Mouse (Mus musculus): ENCODE measurements at regions not wholly inside any gene's neighbourhood (a gene's known extent, or its start where the extent isn't known, plus 50 kb on each side); places are given as distances from the start of the nearest gene placed in this dataset.

GRCm38 (mm10) chr14:100444848-100445247 lies 160.4 kb upstream of the Klf12 start:
- H3K9me3 ChIP-seq (ENCODE audit: control insufficient read depth, low read length): peaks cover 3% of the 10 kb centered on the region
- H3K36me3 ChIP-seq (ENCODE audit: control insufficient read depth): no peaks in the 10 kb centered on the region
- no peaks in the 10 kb centered on the region for H3K4me1 ChIP-seq (ENCODE audit: control insufficient read depth)
- no peak overlapping the region for H3K4me3 ChIP-seq (replicated peaks)
- TF ChIP-seq TAL1 (IDR thresholded peaks at IDR 0.05; ENCODE audit: low read length) (no peak), GATA1 (IDR thresholded peaks at IDR 0.05; ENCODE audit: low read length) (no peak)
- no peaks in the 10 kb centered on the region for H3K27me3 ChIP-seq (ENCODE audit: control insufficient read depth)

DNA sequence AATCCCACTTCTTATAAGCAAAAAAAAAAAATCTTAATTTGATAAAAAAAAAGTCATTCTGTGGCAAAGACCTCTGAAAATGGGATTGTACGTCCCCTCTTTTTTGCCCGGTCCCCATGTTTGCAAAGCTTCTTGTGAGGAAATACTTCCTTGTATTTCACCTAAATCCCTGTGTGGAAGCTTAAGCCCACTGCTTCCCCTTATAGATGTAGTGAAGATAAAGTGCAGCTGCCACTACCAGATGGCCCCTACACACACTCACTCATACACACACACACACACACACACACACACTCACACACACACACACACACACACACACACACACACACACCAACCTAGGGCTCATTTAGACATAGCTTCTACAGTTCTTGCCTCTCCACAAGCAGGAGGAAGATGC lies 159.6 kb upstream of the Klf12 start:
- H3K9me3 ChIP-seq (ENCODE audit: control insufficient read depth, low read length): peaks cover 3% of the 10 kb centered on the region
- H3K4me1 ChIP-seq (ENCODE audit: control insufficient read depth): no peaks in the 10 kb centered on the region
- no peak overlapping the region for H3K4me3 ChIP-seq (replicated peaks)
- H3K36me3 ChIP-seq (ENCODE audit: control insufficient read depth): no peaks in the 10 kb centered on the region
- TF ChIP-seq TAL1 (IDR thresholded peaks at IDR 0.05; ENCODE audit: low read length) (no peak), GATA1 (IDR thresholded peaks at IDR 0.05; ENCODE audit: low read length) (no peak)
- no peaks in the 10 kb centered on the region for H3K27me3 ChIP-seq (ENCODE audit: control insufficient read depth)

DNA sequence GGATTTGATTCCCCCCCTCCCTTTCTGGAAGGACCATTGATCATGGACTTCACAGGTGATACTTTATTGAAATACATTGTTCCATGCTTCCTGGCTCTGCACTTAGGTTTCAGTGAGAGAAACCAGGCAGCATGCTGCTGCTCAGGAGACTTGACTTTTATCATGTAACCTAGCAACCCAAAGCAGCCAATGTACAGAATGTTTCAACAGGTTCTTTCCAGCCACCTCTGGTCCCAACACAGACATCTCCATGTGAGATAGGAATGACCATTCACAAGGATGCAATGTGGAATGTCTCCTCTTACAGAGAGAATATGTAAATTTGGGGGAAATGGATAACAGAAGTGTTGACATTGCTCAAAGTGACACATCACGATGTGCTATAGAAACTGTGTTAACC lies 153.1 kb upstream of the Klf12 start:
- Histone ChIP-seq H3K4me3 (replicated peaks) (no peak overlapping the region), H3K9me3 (ENCODE audit: control insufficient read depth, low read length) (peaks cover 3% of the 10 kb centered on the region)
- TF ChIP-seq GATA1 (IDR thresholded peaks at IDR 0.05; ENCODE audit: low read length): no peak
- no peak for TF ChIP-seq TAL1 (IDR thresholded peaks at IDR 0.05; ENCODE audit: low read length)

GRCm38 (mm10) chr14:100429662-100430061 lies 145.2 kb upstream of the Klf12 start:
- Histone ChIP-seq H3K4me3 (replicated peaks) (no peak overlapping the region), H3K9me3 (ENCODE audit: control insufficient read depth, low read length) (peaks cover 9% of the 10 kb centered on the region), H3K36me3 (ENCODE audit: control insufficient read depth) (no peaks in the 10 kb centered on the region), H3K27me3 (ENCODE audit: control insufficient read depth) (no peaks in the 10 kb centered on the region), H3K4me1 (ENCODE audit: control insufficient read depth) (no peaks in the 10 kb centered on the region)
- TF ChIP-seq GATA1 (IDR thresholded peaks at IDR 0.05; ENCODE audit: low read length): no peak
- no peak for TF ChIP-seq TAL1 (IDR thresholded peaks at IDR 0.05; ENCODE audit: low read length)

More for the DNA sequence above, 153.1 kb upstream of the Klf12 start:
- no peaks in the 10 kb centered on the region for H3K4me1 ChIP-seq (ENCODE audit: control insufficient read depth)
- H3K36me3 ChIP-seq (ENCODE audit: control insufficient read depth): no peaks in the 10 kb centered on the region
- no peaks in the 10 kb centered on the region for H3K27me3 ChIP-seq (ENCODE audit: control insufficient read depth)

GRCm38 (mm10) chr14:100426399-100426798 lies 141.9 kb upstream of the Klf12 start:
- Histone ChIP-seq H3K9me3 (ENCODE audit: control insufficient read depth, low read length) (peaks cover 9% of the 10 kb centered on the region), H3K4me1 (ENCODE audit: control insufficient read depth) (no peaks in the 10 kb centered on the region), H3K4me3 (replicated peaks) (no peak overlapping the region), H3K36me3 (ENCODE audit: control insufficient read depth) (no peaks in the 10 kb centered on the region), H3K27me3 (ENCODE audit: control insufficient read depth) (no peaks in the 10 kb centered on the region)
- no peak for TF ChIP-seq TAL1 (IDR thresholded peaks at IDR 0.05; ENCODE audit: low read length)
- no peak for TF ChIP-seq GATA1 (IDR thresholded peaks at IDR 0.05; ENCODE audit: low read length)

DNA sequence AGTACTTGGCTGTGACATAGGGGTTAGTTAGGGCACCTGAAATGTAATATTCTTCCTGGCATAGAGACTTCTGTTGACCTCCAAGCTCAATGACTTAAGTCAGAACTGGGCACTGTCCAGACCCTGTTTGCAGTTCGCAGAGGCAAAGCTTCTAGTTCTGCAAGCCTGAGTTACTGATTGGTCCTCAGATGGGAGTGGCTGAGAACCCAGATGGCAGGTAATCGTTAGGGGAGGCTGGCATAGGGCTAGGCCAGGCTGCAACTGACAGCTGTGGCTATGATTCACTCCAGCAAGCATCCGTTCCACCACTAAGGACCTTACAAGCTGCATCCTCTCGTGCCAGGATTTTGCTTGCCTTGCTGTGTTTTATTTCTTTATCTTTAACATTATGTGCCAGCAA lies 139.3 kb upstream of the Klf12 start:
- no peaks in the 10 kb centered on the region for H3K27me3 ChIP-seq (ENCODE audit: control insufficient read depth)
- peaks cover 2% of the 10 kb centered on the region; the same call in 1 of the 2 replicates for H3K9me3 ChIP-seq (ENCODE audit: control insufficient read depth, low read length)
- no peaks in the 10 kb centered on the region for H3K36me3 ChIP-seq (ENCODE audit: control insufficient read depth)
- no peaks in the 10 kb centered on the region for H3K4me1 ChIP-seq (ENCODE audit: control insufficient read depth)
- TF ChIP-seq TAL1 (IDR thresholded peaks at IDR 0.05; ENCODE audit: low read length) (no peak), GATA1 (IDR thresholded peaks at IDR 0.05; ENCODE audit: low read length) (no peak)
- H3K4me3 ChIP-seq (replicated peaks): no peak overlapping the region

DNA sequence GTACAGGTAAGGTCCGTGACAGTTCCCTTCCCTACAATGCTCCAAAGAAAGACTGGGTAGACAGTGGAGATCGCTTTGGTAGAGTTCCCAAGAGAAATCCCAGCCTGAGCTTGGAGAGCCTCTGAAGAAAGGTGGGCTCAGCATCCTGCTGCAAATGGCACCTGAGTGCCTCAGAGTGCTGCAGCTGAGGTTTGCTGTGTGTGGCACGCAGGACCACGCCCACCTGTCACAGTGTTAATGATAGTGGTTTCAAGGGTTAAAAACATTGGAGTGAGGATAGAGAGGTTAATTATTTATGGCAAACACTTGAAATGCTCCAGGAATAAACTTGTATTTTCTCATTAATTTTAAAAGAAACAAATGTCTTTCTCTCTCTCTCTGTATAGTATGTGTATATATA lies 137.2 kb upstream of the Klf12 start:
- no peaks in the 10 kb centered on the region for H3K27me3 ChIP-seq (ENCODE audit: control insufficient read depth)

GRCm38 (mm10) chr14:100415099-100415498 lies 130.6 kb upstream of the Klf12 start:
- no peak overlapping the region for H3K4me3 ChIP-seq (replicated peaks)
- H3K27me3 ChIP-seq (ENCODE audit: control insufficient read depth): no peaks in the 10 kb centered on the region
- no peaks in the 10 kb centered on the region for H3K4me1 ChIP-seq (ENCODE audit: control insufficient read depth)
- no peaks in the 10 kb centered on the region for H3K9me3 ChIP-seq (ENCODE audit: control insufficient read depth, low read length)
- no peak for TF ChIP-seq GATA1 (IDR thresholded peaks at IDR 0.05; ENCODE audit: low read length)
- no peak for TF ChIP-seq TAL1 (IDR thresholded peaks at IDR 0.05; ENCODE audit: low read length)
- H3K36me3 ChIP-seq (ENCODE audit: control insufficient read depth): no peaks in the 10 kb centered on the region

More for the DNA sequence above, 137.2 kb upstream of the Klf12 start:
- Histone ChIP-seq H3K4me3 (replicated peaks) (no peak overlapping the region), H3K36me3 (ENCODE audit: control insufficient read depth) (no peaks in the 10 kb centered on the region), H3K9me3 (ENCODE audit: control insufficient read depth, low read length) (no peaks in the 10 kb centered on the region; the same call in 1 of the 2 replicates), H3K4me1 (ENCODE audit: control insufficient read depth) (no peaks in the 10 kb centered on the region)
- TF ChIP-seq GATA1 (IDR thresholded peaks at IDR 0.05; ENCODE audit: low read length) (no peak), TAL1 (IDR thresholded peaks at IDR 0.05; ENCODE audit: low read length) (no peak)

GRCm38 (mm10) chr14:100412211-100412610 lies 127.7 kb upstream of the Klf12 start:
- no peak overlapping the region for H3K4me3 ChIP-seq (replicated peaks)
- no peaks in the 10 kb centered on the region for H3K27me3 ChIP-seq (ENCODE audit: control insufficient read depth)
- no peaks in the 10 kb centered on the region for H3K9me3 ChIP-seq (ENCODE audit: control insufficient read depth, low read length)
- TF ChIP-seq GATA1 (IDR thresholded peaks at IDR 0.05; ENCODE audit: low read length) (no peak), TAL1 (IDR thresholded peaks at IDR 0.05; ENCODE audit: low read length) (no peak)
- H3K36me3 ChIP-seq (ENCODE audit: control insufficient read depth): no peaks in the 10 kb centered on the region
- H3K4me1 ChIP-seq (ENCODE audit: control insufficient read depth): no peaks in the 10 kb centered on the region

- TF ChIP-seq GATA1 (IDR thresholded peaks at IDR 0.05; ENCODE audit: low read length): no peak
- no peak for TF ChIP-seq TAL1 (IDR thresholded peaks at IDR 0.05; ENCODE audit: low read length)
- no peaks in the 10 kb centered on the region for H3K4me1 ChIP-seq (ENCODE audit: control insufficient read depth)
- H3K9me3 ChIP-seq (ENCODE audit: control insufficient read depth, low read length): peaks cover 4% of the 10 kb centered on the region; the same call in 1 of the 2 replicates
- H3K27me3 ChIP-seq (ENCODE audit: control insufficient read depth): no peaks in the 10 kb centered on the region
- no peaks in the 10 kb centered on the region for H3K36me3 ChIP-seq (ENCODE audit: control insufficient read depth)
- no peak overlapping the region for H3K4me3 ChIP-seq (replicated peaks)
Measured at GRCm38 (mm10) chr14:100397191-100397590, 112.7 kb upstream of the Klf12 start.
